Mouse (Mus musculus) forebrain, embryonic 14.5 days (tissue): Measurements from ENCODE around the gene Dnah1. TPM values are rescaled to one million over a fixed set of nuclear protein-coding genes. Genes with fewer than 3 reads are reported as not detected.

Experiments used
- ATAC-seq: fragments of 200-750 bp; cut with Nextera tagmentation; 2 replicates; pipeline ENCODE4 v1.8.0; 2017; ENCODE audit warnings: mild to moderate bottlenecking, moderate library complexity
- DNase-seq: peaks from one replicate; pipeline ENCODE4 v3.0.0-alpha.2; 2015; ENCODE audit warnings: low spot score
- H3K27ac ChIP-seq: fragments of 300-500 bp; sonication (generic); 2 replicates; pipeline ENCODE4 v1.5.1; 2014; ENCODE audit warnings: low read depth, mild to moderate bottlenecking, control low read depth, low read length, moderate library complexity
- H3K27me3 ChIP-seq: fragments of 300-500 bp; sonication (generic); replicated peaks from 2 replicates; pipeline ENCODE4 v1.6.1; 2014; ENCODE audit warnings: low read length, control low read depth, mixed read lengths; ENCODE audit not compliant: control insufficient read depth, insufficient read depth
- H3K36me3 ChIP-seq: fragments of 300-500 bp; sonication (generic); 2 replicates; pipeline ENCODE4 v1.6.1; 2014; ENCODE audit warnings: low read length, control low read depth; ENCODE audit not compliant: control insufficient read depth, insufficient read depth
- H3K4me1 ChIP-seq: fragments of 300-500 bp; sonication (generic); 2 replicates; pipeline ENCODE4 v1.6.1; 2014; ENCODE audit warnings: antibody characterized with exemption, low read length, control low read depth; ENCODE audit not compliant: control insufficient read depth, insufficient read depth
- H3K4me2 ChIP-seq: fragments of 300-500 bp; sonication (generic); 2 replicates; pipeline ENCODE4 v1.6.1; 2014; ENCODE audit warnings: mild to moderate bottlenecking, control low read depth, low read length
- H3K4me3 ChIP-seq: fragments of 300-500 bp; sonication (generic); 2 replicates; pipeline ENCODE4 v1.5.1; 2014; ENCODE audit warnings: low read depth, low read length, control low read depth
- H3K9ac ChIP-seq: fragments of 300-500 bp; sonication (generic); 2 replicates; pipeline ENCODE4 v1.6.1; 2014; ENCODE audit warnings: mild to moderate bottlenecking, low read length, control low read depth, moderate library complexity
- H3K9me3 ChIP-seq: fragments of 300-500 bp; sonication (generic); replicated peaks from 2 replicates; pipeline ENCODE4 v1.6.1; 2016; ENCODE audit warnings: low read length, control low read depth, mixed read lengths; ENCODE audit not compliant: control insufficient read depth
- WGBS: fragments of 180-500 bp; shearing (Covaris S2); extraction: QIAGEN DNeasy Blood & Tissue Kit; methylation state at CpG from one replicate; pipeline ENCODE4 v1.1.7; 2014; 5-methylcytosine and 5-hydroxymethylcytosine counted together
- polyA plus RNA-seq: library from polyadenylated mRNA; unstranded; fragments of >200 nt; fragmentation: Nextera tagmentation; extraction: Ambion mirVana; gene quantifications from 2 replicates; pipeline ENCODE4 v1.2.1, GENCODE M21; 2014

Dnah1 gene
- polyA plus RNA-seq, 1 experiment from 2014 or later, result 3.8 TPM

GRCm38 (mm10) chr14:31324851-31325250 is 1.2 kb upstream of the Dnah1 start:
- Histone ChIP-seq H3K36me3 (no peaks in the 10 kb centered on the region), H3K9me3 (no peaks in the 10 kb centered on the region), H3K27me3 (no peaks in the 10 kb centered on the region), H3K9ac (no peak overlapping the region), H3K27ac (no peak overlapping the region), H3K4me1 (no peaks in the 10 kb centered on the region), H3K4me2 (no peak overlapping the region), H3K4me3 (no peak overlapping the region)
- WGBS, result 76% methylated on average over 10 of the region's 10 CpGs
- ATAC-seq, result no peak
- DNase-seq, result no peak

GRCm38 (mm10) chr14:31323189-31323588 is 507 bp downstream of the Dnah1 start:
- Histone ChIP-seq H3K4me1 (no peaks in the 10 kb centered on the region), H3K27ac (no peak overlapping the region), H3K27me3 (no peaks in the 10 kb centered on the region), H3K36me3 (no peaks in the 10 kb centered on the region), H3K9ac (peak overlapping the region; percentile 50; the same call in 1 of the 2 replicates), H3K4me3 (no peak overlapping the region), H3K9me3 (no peaks in the 10 kb centered on the region), H3K4me2 (peak overlapping the region; percentile 51)
- ATAC-seq (no peak), DNase-seq (no peak)
- WGBS, result 68% methylated on average over 4 of the region's 4 CpGs

DNA sequence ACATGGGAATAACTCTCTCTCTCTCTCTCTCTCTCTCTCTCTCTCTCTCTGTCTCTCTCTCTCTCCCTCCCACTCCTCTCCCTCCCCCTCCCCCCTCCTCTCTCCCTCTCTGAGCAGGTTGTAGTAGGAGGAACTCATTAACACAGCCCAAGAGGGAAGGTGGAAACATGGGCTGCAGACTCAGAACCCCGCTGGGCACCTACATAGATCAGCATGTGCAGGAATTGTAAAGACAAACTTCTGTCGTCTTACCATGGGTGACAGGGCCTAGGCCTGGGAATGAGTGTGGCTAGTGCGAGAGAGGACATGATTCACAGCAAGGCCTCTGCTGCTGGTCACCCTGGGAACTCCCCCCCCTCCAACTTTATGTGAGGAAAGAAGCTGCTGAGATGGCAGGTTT is 1.5 kb downstream of the Dnah1 start:
- Histone ChIP-seq H3K27ac (no peak overlapping the region), H3K4me2 (no peak overlapping the region), H3K9ac (no peak overlapping the region), H3K36me3 (no peaks in the 10 kb centered on the region), H3K27me3 (no peaks in the 10 kb centered on the region), H3K4me3 (no peak overlapping the region), H3K9me3 (no peaks in the 10 kb centered on the region), H3K4me1 (no peaks in the 10 kb centered on the region)
- DNase-seq, result no peak
- ATAC-seq, result no peak
- WGBS, result 87% methylated on average over 3 of the region's 3 CpGs

- H3K9me3 ChIP-seq, result no peaks in the 10 kb centered on the region
- ATAC-seq (no peak), DNase-seq (no peak)
- no peaks in the 10 kb centered on the region for H3K36me3 ChIP-seq
- H3K27ac ChIP-seq, result no peak overlapping the region
- no peak overlapping the region for H3K4me2 ChIP-seq
- no peaks in the 10 kb centered on the region for H3K4me1 ChIP-seq
- H3K4me3 ChIP-seq, result no peak overlapping the region
- H3K27me3 ChIP-seq, result no peaks in the 10 kb centered on the region
- H3K9ac ChIP-seq, result no peak overlapping the region
- 85% methylated on average over 11 of the region's 11 CpGs for WGBS
These were observed 2.5 kb downstream of the Dnah1 start for GRCm38 (mm10) chr14:31321181-31321580.

DNA sequence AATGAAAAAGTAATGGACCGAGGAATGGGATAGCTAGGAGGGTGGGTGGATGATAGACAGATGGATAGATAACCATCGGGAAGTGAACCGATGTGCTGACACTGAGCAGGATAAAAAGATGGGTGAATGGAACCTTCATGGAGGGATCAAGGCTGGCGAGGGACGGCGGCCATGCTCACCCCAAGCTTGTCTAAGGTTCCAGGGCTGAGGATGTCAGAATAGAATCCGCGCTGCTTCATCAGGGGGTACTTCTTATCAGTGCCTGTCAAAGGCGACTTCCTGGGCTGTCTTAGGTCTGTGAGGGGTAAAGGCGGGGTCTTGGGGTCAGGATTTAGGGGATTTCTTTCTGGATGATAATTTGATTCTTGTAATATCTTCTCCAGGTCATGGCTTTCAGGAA is 4.2 kb downstream of the Dnah1 start:
- H3K27me3 ChIP-seq, result no peaks in the 10 kb centered on the region
- no peaks in the 10 kb centered on the region for H3K4me1 ChIP-seq
- no peak overlapping the region for H3K4me2 ChIP-seq
- H3K9ac ChIP-seq, result no peak overlapping the region
- no peak for DNase-seq
- no peaks in the 10 kb centered on the region for H3K36me3 ChIP-seq
- ATAC-seq, result no peak
- 87% methylated on average over 10 of the region's 10 CpGs for whole genome bisulfite sequencing
- no peak overlapping the region for H3K4me3 ChIP-seq
- no peaks in the 10 kb centered on the region for H3K9me3 ChIP-seq
- H3K27ac ChIP-seq, result no peak overlapping the region

DNA sequence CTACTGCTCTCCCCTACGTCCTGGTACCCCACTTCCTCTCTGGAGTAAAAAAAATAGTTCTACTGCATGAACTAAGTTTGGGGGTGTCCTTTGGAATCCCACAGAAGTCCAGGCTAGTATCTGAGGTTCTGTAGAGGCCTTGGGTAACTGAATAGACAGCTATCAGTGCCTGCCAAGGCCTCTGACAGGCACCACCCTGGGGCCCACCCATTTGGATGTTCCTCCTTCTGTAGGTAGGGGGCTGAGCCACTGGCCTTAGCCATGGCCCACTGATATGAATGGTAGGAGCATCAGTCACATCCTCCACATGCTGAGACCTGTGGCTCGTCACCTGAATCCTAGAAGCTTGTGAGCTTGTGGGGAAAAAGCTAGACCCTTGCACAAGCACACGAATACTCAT is 5.9 kb downstream of the Dnah1 start:
- Histone ChIP-seq H3K4me2 (no peak overlapping the region), H3K4me3 (no peak overlapping the region), H3K27me3 (no peaks in the 10 kb centered on the region), H3K36me3 (no peaks in the 10 kb centered on the region), H3K9ac (no peak overlapping the region), H3K4me1 (no peaks in the 10 kb centered on the region), H3K27ac (no peak overlapping the region), H3K9me3 (no peaks in the 10 kb centered on the region)
- 85% methylated on average over 3 of the region's 3 CpGs for WGBS
- DNase-seq (no peak), ATAC-seq (no peak)

DNA sequence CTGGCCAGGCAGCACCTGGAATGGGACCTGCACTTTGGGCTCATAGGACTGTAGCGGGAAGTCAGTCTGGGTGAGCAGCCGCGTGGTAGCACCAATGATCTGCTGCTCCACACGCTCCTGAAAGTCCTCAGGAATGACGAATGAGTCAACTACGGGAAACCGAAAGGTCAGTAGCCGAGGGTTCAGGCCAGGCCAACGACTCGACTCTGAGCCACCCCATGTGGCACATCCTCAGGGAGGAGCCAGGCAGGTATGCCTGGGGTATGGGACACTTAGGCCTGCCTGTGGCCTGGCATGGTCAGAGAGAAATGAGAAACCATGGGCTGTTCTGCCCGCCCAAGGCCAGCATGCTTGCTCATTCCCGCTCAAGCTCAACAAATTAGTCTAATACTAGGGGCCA is 7.1 kb downstream of the Dnah1 start:
- WGBS, result 86% methylated on average over 12 of the region's 12 CpGs
- ATAC-seq, result no peak
- Histone ChIP-seq H3K9me3 (no peaks in the 10 kb centered on the region), H3K4me1 (no peaks in the 10 kb centered on the region), H3K36me3 (no peaks in the 10 kb centered on the region), H3K4me2 (no peak overlapping the region), H3K27ac (no peak overlapping the region), H3K4me3 (no peak overlapping the region), H3K27me3 (no peaks in the 10 kb centered on the region), H3K9ac (no peak overlapping the region)
- no peak for DNase-seq

DNA sequence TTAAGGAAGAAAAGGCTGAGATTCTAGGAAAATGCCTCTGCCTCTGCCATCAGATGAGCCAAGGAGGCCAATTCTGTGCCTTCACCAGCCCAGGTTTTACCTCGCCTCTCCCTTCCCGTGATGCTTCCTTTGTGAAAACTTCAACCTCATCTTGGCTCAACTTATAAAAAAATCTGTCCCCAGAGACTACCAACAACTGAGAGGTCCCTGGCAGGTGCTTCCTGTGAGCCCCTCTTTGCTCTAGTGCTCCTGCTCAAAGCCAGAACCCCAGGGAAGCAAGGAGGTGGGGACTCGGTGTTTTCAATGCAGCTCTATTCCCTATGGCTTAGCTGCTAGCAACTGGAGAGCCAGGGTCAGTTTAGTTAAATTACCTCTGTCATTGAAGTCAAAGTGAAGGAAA is 10.5 kb downstream of the Dnah1 start:
- H3K9me3 ChIP-seq, result no peaks in the 10 kb centered on the region
- 43% methylated on average over 3 of the region's 3 CpGs for whole genome bisulfite sequencing
- no peak overlapping the region for H3K4me3 ChIP-seq
- no peaks in the 10 kb centered on the region for H3K36me3 ChIP-seq
- no peaks in the 10 kb centered on the region for H3K4me1 ChIP-seq
- no peak overlapping the region for H3K4me2 ChIP-seq
- H3K27me3 ChIP-seq, result no peaks in the 10 kb centered on the region
- H3K9ac ChIP-seq, result no peak overlapping the region
- no peak for DNase-seq
- no peak overlapping the region for H3K27ac ChIP-seq
- ATAC-seq, result no peak

DNA sequence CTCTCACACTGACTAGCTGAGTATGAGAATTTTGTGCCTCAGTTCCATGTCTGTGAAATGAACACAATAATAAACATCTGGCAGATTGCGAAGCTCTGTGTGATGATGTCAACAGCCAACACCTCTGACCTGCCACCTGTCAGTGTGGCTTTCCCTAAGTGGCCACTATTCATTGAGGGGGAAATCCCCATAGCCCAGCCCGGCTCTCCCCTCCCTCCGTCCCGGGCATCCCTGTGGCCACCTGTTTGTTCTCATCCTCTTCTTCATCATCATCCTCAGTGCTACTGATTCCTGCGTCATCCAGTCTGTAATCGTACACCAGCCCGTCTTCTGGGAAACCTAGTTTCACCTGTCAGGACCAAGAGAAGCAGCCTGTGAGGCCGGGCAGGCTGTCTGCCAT is 38.0 kb downstream of the Dnah1 start:
- H3K4me2 ChIP-seq, result no peak overlapping the region
- H3K9me3 ChIP-seq, result no peaks in the 10 kb centered on the region
- WGBS, result 82% methylated on average over 8 of the region's 8 CpGs
- no peaks in the 10 kb centered on the region for H3K36me3 ChIP-seq
- DNase-seq (no peak), ATAC-seq (no peak)
- no peak overlapping the region for H3K27ac ChIP-seq
- H3K4me1 ChIP-seq, result no peaks in the 10 kb centered on the region
- no peak overlapping the region for H3K9ac ChIP-seq
- H3K4me3 ChIP-seq, result no peak overlapping the region
- H3K27me3 ChIP-seq, result no peaks in the 10 kb centered on the region
